Mouse (Mus musculus) myocyte (in vitro differentiated cells): ENCODE measurements around the gene Cgn. TPM values are rescaled to one million over a fixed set of nuclear protein-coding genes. Genes with fewer than 3 reads are reported as not detected.

Source experiments
- H3K27me3 ChIP-seq: one replicate; pipeline ENCODE4 v1.6.1; 2011; ENCODE audit not compliant: control insufficient read depth, insufficient read depth, insufficient read length
- H3K36me3 ChIP-seq: one replicate; pipeline ENCODE4 v1.6.1; 2011; ENCODE audit not compliant: control insufficient read depth, insufficient read depth
- H3K4me2 ChIP-seq: one replicate; pipeline ENCODE4 v1.6.1; 2011; ENCODE audit warnings: low read depth, control low read depth
- H3K4me3 ChIP-seq: one replicate; pipeline ENCODE4 v1.5.1; 2011; ENCODE audit warnings: mild to moderate bottlenecking, control low read depth, moderate library complexity
- H3K79me2 ChIP-seq: one replicate; pipeline ENCODE4 v1.6.1; 2011; ENCODE audit not compliant: control insufficient read depth, insufficient read depth
- H3ac ChIP-seq: one replicate; pipeline ENCODE4 v1.6.1; 2011; ENCODE audit not compliant: control insufficient read depth, insufficient read length
- CEBPB ChIP-seq: IDR thresholded peaks from 2 replicates; pipeline ENCODE4 v1.6.1; 2011; ENCODE audit warnings: mild to moderate bottlenecking, moderate library complexity; ENCODE audit not compliant: poor library complexity, insufficient read depth, severe bottlenecking
- E2F4 ChIP-seq: IDR thresholded peaks from one replicate; pipeline ENCODE4 v1.6.1; 2011; ENCODE audit warnings: mild to moderate bottlenecking, control low read depth, moderate library complexity; ENCODE audit not compliant: insufficient read depth
- MAX ChIP-seq: IDR thresholded peaks from one replicate; pipeline ENCODE4 v1.6.1; 2011; ENCODE audit warnings: low read depth, mild to moderate bottlenecking, control low read depth
- MYOD1 ChIP-seq, 3 experiments: IDR thresholded peaks; one replicate each; pipeline ENCODE4 v1.6.1; 2011; ENCODE audit warnings: control low read depth in 2 of 3, low read depth in 2 of 3, mild to moderate bottlenecking in 2 of 3, moderate library complexity in 1 of 3; ENCODE audit not compliant: insufficient read length in 2 of 3, control insufficient read depth in 1 of 3
- MYOG ChIP-seq, 3 experiments: IDR thresholded peaks; one replicate each; pipeline ENCODE4 v1.6.1; 2011; ENCODE audit warnings: control low read depth in 2 of 3, low read depth in 2 of 3, mild to moderate bottlenecking in 2 of 3; ENCODE audit not compliant: insufficient read length in 2 of 3, control insufficient read depth in 1 of 3, insufficient read depth in 1 of 3
- POLR2A ChIP-seq: IDR thresholded peaks from one replicate; pipeline ENCODE4 v1.6.1; 2011; ENCODE audit warnings: low read depth, mild to moderate bottlenecking, control low read depth, moderate library complexity; ENCODE audit not compliant: insufficient read length
- POLR2AphosphoS2 ChIP-seq: IDR thresholded peaks from one replicate; pipeline ENCODE4 v1.6.1; 2011; ENCODE audit warnings: low read depth, control low read depth; ENCODE audit not compliant: insufficient read length
- REST ChIP-seq: IDR thresholded peaks from one replicate; pipeline ENCODE4 v1.6.1; 2011; ENCODE audit warnings: mild to moderate bottlenecking, control low read depth, moderate library complexity; ENCODE audit not compliant: insufficient read depth, insufficient read length
- SRF ChIP-seq: IDR thresholded peaks from one replicate; pipeline ENCODE4 v1.6.1; 2011; ENCODE audit warnings: low read depth; ENCODE audit not compliant: control insufficient read depth, insufficient read length
- TCF12 ChIP-seq: IDR thresholded peaks from one replicate; pipeline ENCODE4 v1.6.1; 2011; ENCODE audit warnings: mild to moderate bottlenecking, control low read depth; ENCODE audit not compliant: poor library complexity, insufficient read depth, severe bottlenecking
- TCF3 ChIP-seq: IDR thresholded peaks from one replicate; pipeline ENCODE4 v1.6.1; 2011; ENCODE audit warnings: low read depth, control low read depth; ENCODE audit not compliant: insufficient read length
- USF1 ChIP-seq: IDR thresholded peaks from one replicate; pipeline ENCODE4 v1.6.1; 2011; ENCODE audit warnings: low read depth, mild to moderate bottlenecking, control low read depth, moderate library complexity
- polyA plus RNA-seq: library from polyadenylated mRNA; unstranded; fragments of >200 nt; fragmentation: generic; extraction: Trizol; gene quantifications from one replicate; pipeline ENCODE4 v1.2.1, GENCODE M21; 2012; ENCODE audit warnings: missing spikeins

Cgn gene
- polyA plus RNA-seq, 1 experiment = 0.02 TPM

- no peaks in the 10 kb centered on the region for H3K79me2 ChIP-seq
- peak overlapping the region; percentile 86 for H3K4me2 ChIP-seq
- peaks cover 4% of the 10 kb centered on the region for H3K27me3 ChIP-seq
- no peaks in the 10 kb centered on the region for H3K36me3 ChIP-seq
- H3K4me3 ChIP-seq = peak overlapping the region; percentile 10
- no peak overlapping the region for H3ac ChIP-seq
- TF ChIP-seq E2F4 = no peak
- no peak for TF ChIP-seq REST
- TF ChIP-seq TCF12 = no peak
- no peak for TF ChIP-seq SRF
- TF ChIP-seq MYOG (IDR thresholded peaks at IDR 0.05; ENCODE audit: control insufficient read depth in 1 of 3, insufficient read depth in 1 of 3, insufficient read length in 2 of 3, low read depth in 2 of 3) = no peak
- no peak for TF ChIP-seq POLR2AphosphoS2
- no peak for TF ChIP-seq USF1
- no peak for TF ChIP-seq POLR2A
- TF ChIP-seq TCF3 = no peak
- TF ChIP-seq MYOD1 (IDR thresholded peaks at IDR 0.05; ENCODE audit: control insufficient read depth in 1 of 3, insufficient read length in 2 of 3, low read depth in 2 of 3) = no peak
- no peak for TF ChIP-seq CEBPB
- no peak for TF ChIP-seq MAX
Observed at GRCm38 (mm10) chr3:94785958-94786357, 334 bp downstream of the Cgn start.

DNA sequence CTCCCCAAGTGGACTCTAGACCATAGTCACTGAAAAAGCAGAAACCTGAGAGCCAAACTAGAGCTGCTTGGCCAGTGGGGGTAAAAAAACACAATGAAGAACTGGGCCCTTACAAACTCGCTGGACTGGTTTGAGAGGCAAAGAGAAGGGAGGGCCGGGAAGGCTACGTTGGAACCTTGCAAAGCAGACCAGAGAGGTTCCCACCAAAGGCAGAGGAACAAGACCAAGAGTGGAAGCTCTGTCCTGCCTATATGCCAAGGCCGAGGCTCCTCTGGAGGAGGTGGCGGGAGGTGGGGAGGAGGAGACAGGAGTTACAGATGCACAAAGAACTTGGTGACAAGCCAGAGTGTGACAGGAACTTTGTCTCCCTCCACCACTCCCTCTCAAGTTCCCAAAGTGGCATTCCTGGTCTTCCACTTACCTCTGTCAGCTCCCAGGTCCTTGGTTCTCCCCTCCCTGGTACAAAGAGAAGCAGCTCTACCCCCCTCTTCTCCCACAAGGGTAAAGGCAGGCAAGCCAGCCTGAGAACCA lies 2.1 kb downstream of the Cgn start:
- no peaks in the 10 kb centered on the region for H3K36me3 ChIP-seq
- no peak for TF ChIP-seq SRF
- no peak for TF ChIP-seq TCF3
- TF ChIP-seq MAX = no peak
- TF ChIP-seq REST = no peak
- no peak for TF ChIP-seq E2F4
- TF ChIP-seq TCF12 = no peak
- no peak for TF ChIP-seq MYOG (IDR thresholded peaks at IDR 0.05; ENCODE audit: control insufficient read depth in 1 of 3, insufficient read depth in 1 of 3, insufficient read length in 2 of 3, low read depth in 2 of 3)
- no peak for TF ChIP-seq POLR2AphosphoS2
- TF ChIP-seq MYOD1 (IDR thresholded peaks at IDR 0.05; ENCODE audit: control insufficient read depth in 1 of 3, insufficient read length in 2 of 3, low read depth in 2 of 3) = no peak
- H3K27me3 ChIP-seq = peaks cover 9% of the 10 kb centered on the region
- H3ac ChIP-seq = no peak overlapping the region
- H3K79me2 ChIP-seq = no peaks in the 10 kb centered on the region
- H3K4me3 ChIP-seq = no peak overlapping the region
- H3K4me2 ChIP-seq = no peak overlapping the region

DNA sequence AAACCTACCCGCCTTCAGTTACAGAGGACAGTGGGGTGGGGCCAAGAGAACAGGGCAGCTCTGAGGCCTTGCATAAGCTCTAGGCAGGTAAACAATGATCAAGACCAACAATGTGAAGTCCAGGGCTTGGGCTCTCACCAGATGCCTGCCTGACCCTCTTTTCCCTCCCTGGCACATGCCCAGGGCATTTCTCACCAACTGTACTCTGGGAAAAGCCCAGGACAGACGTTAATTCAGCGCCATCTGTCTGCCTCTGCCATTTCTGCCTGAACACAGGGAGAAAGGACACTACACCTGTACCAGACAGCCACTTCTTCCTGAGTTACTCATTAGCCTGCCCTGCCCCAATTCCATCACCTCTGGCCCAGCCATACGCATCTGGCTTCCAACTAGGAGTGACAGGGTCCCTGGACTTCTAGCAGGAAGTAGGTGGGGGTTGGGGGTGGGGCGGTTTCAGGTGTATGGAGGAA lies 2.8 kb downstream of the Cgn start:
- H3K4me2 ChIP-seq = no peak overlapping the region
- no peaks in the 10 kb centered on the region for H3K79me2 ChIP-seq
- TF ChIP-seq POLR2A = no peak
- no peak for TF ChIP-seq SRF
- TF ChIP-seq MYOD1 (IDR thresholded peaks at IDR 0.05; ENCODE audit: control insufficient read depth in 1 of 3, insufficient read length in 2 of 3, low read depth in 2 of 3) = no peak
- TF ChIP-seq USF1 = no peak
- no peak for TF ChIP-seq POLR2AphosphoS2
- no peak for TF ChIP-seq MAX
- no peak for TF ChIP-seq MYOG (IDR thresholded peaks at IDR 0.05; ENCODE audit: control insufficient read depth in 1 of 3, insufficient read depth in 1 of 3, insufficient read length in 2 of 3, low read depth in 2 of 3)
- TF ChIP-seq E2F4 = no peak
- no peak for TF ChIP-seq REST
- no peak for TF ChIP-seq TCF3
- no peak for TF ChIP-seq CEBPB
- TF ChIP-seq TCF12 = no peak
- H3K4me3 ChIP-seq = no peak overlapping the region
- H3K36me3 ChIP-seq = no peaks in the 10 kb centered on the region
- no peak overlapping the region for H3ac ChIP-seq
- peaks cover 14% of the 10 kb centered on the region for H3K27me3 ChIP-seq

- H3K4me2 ChIP-seq = no peak overlapping the region
- TF ChIP-seq SRF (no peak), POLR2AphosphoS2 (no peak)
- peaks cover 18% of the 10 kb centered on the region for H3K27me3 ChIP-seq
- H3ac ChIP-seq = no peak overlapping the region
- no peaks in the 10 kb centered on the region for H3K36me3 ChIP-seq
- no peaks in the 10 kb centered on the region for H3K79me2 ChIP-seq
- H3K4me3 ChIP-seq = no peak overlapping the region
Observed at GRCm38 (mm10) chr3:94782936-94783335, 3.4 kb downstream of the Cgn start.

GRCm38 (mm10) chr3:94781356-94781755 lies 4.9 kb downstream of the Cgn start:
- Histone ChIP-seq H3ac (no peak overlapping the region), H3K36me3 (no peaks in the 10 kb centered on the region), H3K4me2 (no peak overlapping the region), H3K4me3 (no peak overlapping the region), H3K79me2 (no peaks in the 10 kb centered on the region), H3K27me3 (peaks cover 24% of the 10 kb centered on the region)
- no peak for TF ChIP-seq E2F4
- TF ChIP-seq POLR2AphosphoS2 = no peak
- no peak for TF ChIP-seq MAX
- no peak for TF ChIP-seq REST
- TF ChIP-seq TCF3 = no peak
- no peak for TF ChIP-seq MYOG (IDR thresholded peaks at IDR 0.05; ENCODE audit: control insufficient read depth in 1 of 3, insufficient read depth in 1 of 3, insufficient read length in 2 of 3, low read depth in 2 of 3)
- TF ChIP-seq TCF12 = no peak
- no peak for TF ChIP-seq SRF
- no peak for TF ChIP-seq MYOD1 (IDR thresholded peaks at IDR 0.05; ENCODE audit: control insufficient read depth in 1 of 3, insufficient read length in 2 of 3, low read depth in 2 of 3)
- TF ChIP-seq CEBPB = no peak
- no peak for TF ChIP-seq USF1
- TF ChIP-seq POLR2A = no peak
